Mouse (Mus musculus) liver, postnatal 0 days (tissue): Measurements from ENCODE around the gene Dock10. TPM values are rescaled to one million over a fixed set of nuclear protein-coding genes. Genes with fewer than 3 reads are reported as not detected.

ENCODE experiments used
- ATAC-seq: fragments of 200-750 bp; cut with Nextera tagmentation; 2 replicates; pipeline ENCODE4 v1.8.0; 2017; ENCODE audit warnings: mild to moderate bottlenecking, moderate library complexity
- DNase-seq: peaks from one replicate; pipeline ENCODE4 v3.0.0-alpha.2; 2016
- H3K27ac ChIP-seq: fragments of 300-500 bp; sonication (generic); 2 replicates; pipeline ENCODE4 v1.5.1; 2014; ENCODE audit warnings: antibody characterized with exemption, moderate library complexity, mild to moderate bottlenecking, low read depth
- H3K27me3 ChIP-seq: fragments of 300-500 bp; sonication (generic); 2 replicates; pipeline ENCODE4 v1.6.1; 2014; ENCODE audit warnings: low read length, control low read depth, mixed read lengths; ENCODE audit not compliant: insufficient read depth
- H3K36me3 ChIP-seq: fragments of 300-500 bp; sonication (generic); replicated peaks from 2 replicates; pipeline ENCODE4 v1.6.1; 2014; ENCODE audit warnings: mild to moderate bottlenecking, control low read depth, low read length, moderate library complexity, mixed read lengths; ENCODE audit not compliant: insufficient read depth
- H3K4me1 ChIP-seq: fragments of 300-500 bp; sonication (generic); 2 replicates; pipeline ENCODE4 v1.6.1; 2014; ENCODE audit warnings: antibody characterized with exemption, mild to moderate bottlenecking, control low read depth; ENCODE audit not compliant: insufficient read depth
- H3K4me2 ChIP-seq: fragments of 300-500 bp; sonication (generic); 2 replicates; pipeline ENCODE4 v1.6.1; 2014; ENCODE audit warnings: low read depth, mild to moderate bottlenecking, low read length, moderate library complexity, mixed read lengths
- H3K4me3 ChIP-seq: fragments of 300-500 bp; sonication (generic); 2 replicates; pipeline ENCODE4 v1.5.1; 2014; ENCODE audit warnings: low read depth, low read length
- H3K9ac ChIP-seq: fragments of 300-500 bp; sonication (generic); replicated peaks from 2 replicates; pipeline ENCODE4 v1.6.1; 2014; ENCODE audit warnings: mild to moderate bottlenecking, moderate library complexity
- H3K9me3 ChIP-seq: fragments of 300-500 bp; sonication (generic); 2 replicates; pipeline ENCODE4 v1.6.1; 2016; ENCODE audit warnings: mild to moderate bottlenecking, control low read depth, low read length, mixed read lengths
- CTCF ChIP-seq: sonication (generic); IDR thresholded peaks from 2 replicates; pipeline ENCODE4 v1.5.1; 2016; ENCODE audit warnings: antibody characterized with exemption, low read depth
- EP300 ChIP-seq: IDR thresholded peaks from 2 replicates; pipeline ENCODE4 v1.6.1; 2016; ENCODE audit warnings: antibody characterized with exemption, low read depth, mild to moderate bottlenecking
- WGBS: fragments of 180-500 bp; shearing (Covaris S2); extraction: QIAGEN DNeasy Blood & Tissue Kit; methylation state at CpG from one replicate; pipeline ENCODE4 v1.1.7; 2014; ENCODE audit not compliant: insufficient replicate concordance; 5-methylcytosine and 5-hydroxymethylcytosine counted together
- polyA plus RNA-seq: library from polyadenylated mRNA; unstranded; fragments of >200 nt; fragmentation: Nextera tagmentation; extraction: Ambion mirVana; gene quantifications from 2 replicates; pipeline ENCODE4 v1.2.1, GENCODE M21; 2015

Gene Dock10
- polyA plus RNA-seq, 1 experiment from 2014 or later, result 3.3 TPM

GRCm38 (mm10) chr1:80628054-80628453, 130.3 kb downstream of the Dock10 start:
- DNase-seq, result no peak
- H3K36me3 ChIP-seq, result peaks cover 3% of the 10 kb centered on the region; the same call in 1 of the 2 replicates
- H3K27me3 ChIP-seq, result no peaks in the 10 kb centered on the region
- ATAC-seq, result no peak
- no peaks in the 10 kb centered on the region for H3K9me3 ChIP-seq
- no peaks in the 10 kb centered on the region for H3K4me1 ChIP-seq
- TF ChIP-seq EP300, result no peak
- TF ChIP-seq CTCF, result no peak
- no peak overlapping the region for H3K4me3 ChIP-seq
- H3K4me2 ChIP-seq, result no peak overlapping the region
- H3K27ac ChIP-seq, result no peak overlapping the region
- H3K9ac ChIP-seq, result no peak overlapping the region

DNA sequence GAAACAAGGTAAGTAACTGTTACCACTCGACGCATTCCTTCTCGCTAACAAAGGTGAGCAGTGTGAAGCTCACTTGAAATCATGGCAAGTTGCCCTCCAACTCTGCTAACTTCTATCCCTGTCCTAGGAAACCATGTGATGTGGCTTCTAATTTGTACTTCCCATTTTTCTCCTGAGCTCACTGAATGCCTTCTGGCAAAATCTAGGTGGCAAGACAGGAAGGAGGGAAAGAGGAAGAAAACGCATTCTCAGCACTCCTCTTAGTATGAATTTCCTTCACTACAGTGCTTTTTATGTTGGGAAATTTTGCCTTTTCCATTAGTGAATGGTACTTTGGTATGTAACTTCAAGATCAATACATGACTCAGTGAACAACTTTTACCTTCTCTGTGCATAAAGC, 131.5 kb downstream of the Dock10 start:
- Histone ChIP-seq H3K9ac (no peak overlapping the region), H3K4me3 (no peak overlapping the region), H3K27ac (no peak overlapping the region), H3K36me3 (no peaks in the 10 kb centered on the region), H3K9me3 (no peaks in the 10 kb centered on the region), H3K27me3 (no peaks in the 10 kb centered on the region), H3K4me1 (no peaks in the 10 kb centered on the region), H3K4me2 (no peak overlapping the region)
- 86% methylated on average over 4 of the region's 4 CpGs for WGBS
- DNase-seq, result no peak
- no peak for ATAC-seq
- TF ChIP-seq EP300 (no peak), CTCF (no peak)

DNA sequence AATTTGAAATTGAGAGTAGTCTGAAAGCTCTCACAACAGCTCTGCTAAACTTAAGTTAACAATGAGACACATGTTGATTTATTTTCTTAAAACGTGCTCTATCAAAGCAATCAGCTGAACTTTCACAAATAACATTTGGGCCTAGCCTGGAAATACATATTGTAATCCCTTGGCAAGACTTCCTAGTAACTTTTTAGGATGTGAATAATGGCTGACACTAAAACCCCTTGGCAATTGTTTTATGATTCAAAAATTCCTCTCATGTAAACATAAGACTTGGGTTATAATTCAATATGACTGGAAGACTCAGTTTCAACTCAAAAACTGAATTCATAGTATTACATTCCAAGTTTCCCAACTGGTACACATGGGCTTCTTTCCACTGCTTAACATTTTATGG, 133.0 kb downstream of the Dock10 start:
- 78% methylated on average over 1 of the region's 1 CpGs for WGBS
- no peak for ATAC-seq

DNA sequence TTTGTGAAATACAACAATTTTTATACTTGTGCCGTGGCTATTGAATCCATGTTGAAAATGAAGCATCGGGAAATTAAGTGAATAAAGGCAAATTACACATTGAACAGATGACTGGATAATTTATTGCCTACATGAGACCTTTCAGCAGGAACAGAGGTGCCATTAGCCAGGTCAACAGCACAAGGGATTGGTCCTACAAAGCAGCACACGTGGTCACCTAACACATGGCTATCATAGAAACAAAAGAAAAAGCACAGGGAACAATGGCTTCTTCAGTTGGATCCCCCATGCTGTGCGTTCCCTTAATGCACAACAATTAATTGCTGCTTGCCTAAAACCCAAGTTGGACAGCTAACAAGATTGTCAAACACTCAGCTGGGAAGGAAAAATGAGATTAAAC, 133.8 kb downstream of the Dock10 start:
- DNase-seq (no peak), ATAC-seq (no peak)
- TF ChIP-seq EP300 (no peak), CTCF (no peak)
- Histone ChIP-seq H3K27ac (no peak overlapping the region), H3K4me1 (no peaks in the 10 kb centered on the region), H3K9ac (no peak overlapping the region), H3K36me3 (no peaks in the 10 kb centered on the region), H3K27me3 (no peaks in the 10 kb centered on the region), H3K4me3 (no peak overlapping the region), H3K9me3 (no peaks in the 10 kb centered on the region), H3K4me2 (no peak overlapping the region)
- 81% methylated on average over 4 of the region's 4 CpGs for WGBS

More for the DNA sequence above, 133.0 kb downstream of the Dock10 start:
- Histone ChIP-seq H3K27me3 (no peaks in the 10 kb centered on the region), H3K9ac (no peak overlapping the region), H3K4me1 (no peaks in the 10 kb centered on the region), H3K27ac (no peak overlapping the region), H3K36me3 (no peaks in the 10 kb centered on the region), H3K4me3 (no peak overlapping the region), H3K4me2 (no peak overlapping the region), H3K9me3 (no peaks in the 10 kb centered on the region)
- no peak for DNase-seq
- TF ChIP-seq EP300 (no peak), CTCF (no peak)

GRCm38 (mm10) chr1:80622646-80623045, 135.7 kb downstream of the Dock10 start:
- TF ChIP-seq EP300 (no peak), CTCF (no peak)
- Histone ChIP-seq H3K4me2 (no peak overlapping the region), H3K9ac (no peak overlapping the region), H3K9me3 (no peaks in the 10 kb centered on the region), H3K27ac (no peak overlapping the region), H3K4me1 (no peaks in the 10 kb centered on the region), H3K4me3 (no peak overlapping the region), H3K27me3 (no peaks in the 10 kb centered on the region), H3K36me3 (no peaks in the 10 kb centered on the region)
- no peak for DNase-seq
- WGBS, result 76% methylated on average over 1 of the region's 1 CpGs
- ATAC-seq, result no peak

GRCm38 (mm10) chr1:80619100-80619499, 139.2 kb downstream of the Dock10 start:
- Histone ChIP-seq H3K4me1 (no peaks in the 10 kb centered on the region), H3K4me2 (no peak overlapping the region), H3K9me3 (no peaks in the 10 kb centered on the region), H3K4me3 (no peak overlapping the region), H3K36me3 (no peaks in the 10 kb centered on the region), H3K9ac (no peak overlapping the region), H3K27ac (no peak overlapping the region), H3K27me3 (no peaks in the 10 kb centered on the region)
- TF ChIP-seq CTCF (no peak), EP300 (no peak)
- DNase-seq (no peak), ATAC-seq (no peak)
- 67% methylated on average over 2 of the region's 2 CpGs for WGBS

GRCm38 (mm10) chr1:80616671-80617070, 141.7 kb downstream of the Dock10 start:
- Histone ChIP-seq H3K4me3 (no peak overlapping the region), H3K36me3 (no peaks in the 10 kb centered on the region), H3K4me2 (no peak overlapping the region), H3K4me1 (no peaks in the 10 kb centered on the region), H3K27ac (no peak overlapping the region), H3K9ac (no peak overlapping the region), H3K9me3 (no peaks in the 10 kb centered on the region), H3K27me3 (no peaks in the 10 kb centered on the region)
- no peak for TF ChIP-seq CTCF
- TF ChIP-seq EP300, result no peak
- 83% methylated on average over 5 of the region's 5 CpGs for WGBS
- DNase-seq (no peak), ATAC-seq (no peak)
